Comparison of ENCODE assay signal across 9 mouse cellular contexts in the genomic region with DNA sequence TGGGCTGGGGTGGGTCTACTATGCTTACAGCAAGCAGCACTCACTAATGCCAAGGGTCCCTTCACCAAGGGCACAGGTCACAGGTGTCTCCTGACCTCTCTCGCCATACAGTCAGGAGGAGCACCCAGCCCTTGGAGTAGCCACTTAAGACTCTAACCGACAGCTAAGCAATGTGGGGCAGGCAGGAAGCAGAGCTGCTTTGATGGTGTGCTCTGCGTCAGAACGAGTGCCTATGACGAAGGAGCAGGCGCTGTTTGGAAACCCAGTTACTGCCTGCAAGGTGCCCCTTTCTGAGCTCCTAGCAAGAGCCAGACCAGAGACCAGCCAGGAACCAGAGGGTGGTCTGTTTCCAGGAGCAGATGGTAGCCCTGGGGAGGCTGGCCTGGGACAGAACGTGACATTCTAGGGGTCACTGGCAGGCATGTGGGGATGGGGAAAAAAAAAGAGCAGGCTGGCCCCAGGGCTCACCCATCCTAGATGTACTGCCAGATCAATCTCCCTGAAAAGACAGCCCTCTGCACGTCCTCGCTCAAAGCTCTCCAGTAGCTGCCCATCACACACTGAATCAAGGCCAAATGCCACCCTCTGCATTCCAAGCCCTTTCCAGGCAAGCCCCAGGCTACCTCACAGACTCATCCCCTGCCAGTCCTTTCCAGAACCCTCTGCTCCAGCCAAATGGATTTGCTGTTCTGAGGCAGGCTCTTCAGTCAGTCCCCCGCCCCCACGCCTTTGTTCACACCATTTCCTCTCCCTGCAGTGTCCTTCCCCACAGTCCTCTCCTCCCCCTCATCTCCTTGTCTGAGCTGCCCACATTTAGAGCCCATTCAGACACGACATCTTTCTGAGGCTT. TPM values are rescaled to one million over a fixed set of nuclear protein-coding genes. Genes with fewer than 3 reads are reported as not detected.
DNase-seq lines count a peak whose midpoint lies in the region; ATAC-seq lines count a peak whose summit lies in the region.
"Had no signal": no experiment of that assay in that cellular context is flagged by ENCODE, and none has a peak within 500 bp of the region (broad histone marks: within the 10 kb centered on the region; RNA-seq: fewer than 3 reads in every experiment).

No protein-coding gene starts in this region.

- no peaks in the 10 kb centered on the region for H3K9me3 ChIP-seq in heart, embryonic 13.5 days
- H3K9me3 ChIP-seq in heart, embryonic 12.5 days (replicated peaks), result no peaks in the 10 kb centered on the region
- H3K9me3 ChIP-seq in embryonic facial prominence, embryonic 13.5 days, result no peaks in the 10 kb centered on the region
- no peaks in the 10 kb centered on the region for H3K9me3 ChIP-seq in neural tube, embryonic 12.5 days

- ATAC-seq in heart, embryonic 13.5 days (ENCODE audit: extremely low read depth, insufficient number of reproducible peaks, low FRiP score, low TSS enrichment), result no peak
- no peak for ATAC-seq in heart, embryonic 12.5 days (ENCODE audit: insufficient number of reproducible peaks, low FRiP score)
- ATAC-seq in embryonic facial prominence, embryonic 13.5 days (ENCODE audit: insufficient number of reproducible peaks, insufficient read depth, low FRiP score, low TSS enrichment, low read depth), result no peak
- ATAC-seq in neural tube, embryonic 12.5 days (ENCODE audit: low FRiP score, low read depth), result no peak

- H3K9ac ChIP-seq in heart, embryonic 13.5 days, result peak overlapping the region; percentile 33; the same call in 1 of the 2 replicates
- no peak overlapping the region for H3K9ac ChIP-seq in heart, embryonic 12.5 days
- 0 out of 2 replicates have a peak overlapping the region, but pooled peaks have one; percentile 11 for H3K9ac ChIP-seq in embryonic facial prominence, embryonic 13.5 days
- no peak overlapping the region for H3K9ac ChIP-seq in neural tube, embryonic 12.5 days

- WGBS in heart, embryonic 13.5 days, result 52% methylated on average over 12 of the region's 12 CpGs
- 44% methylated on average over 12 of the region's 12 CpGs for WGBS in heart, embryonic 12.5 days
- 38% methylated on average over 12 of the region's 12 CpGs for WGBS in embryonic facial prominence, embryonic 13.5 days
- 30% methylated on average over 12 of the region's 12 CpGs for WGBS in neural tube, embryonic 12.5 days

- peak; percentile 83 for DNase-seq in T-cell, adult 2 months (ENCODE audit: low spot score)
- DNase-seq in induced T-regulatory cell, adult 2 months (ENCODE audit: low read depth), result peak; percentile 72
- peak; percentile 66 to 84 for DNase-seq in thymus, postnatal 36 days
- DNase-seq in spleen, postnatal 14 days (ENCODE audit: low spot score in 2 of 2), result no peak

- 0 out of 2 replicates have a peak overlapping the region, but pooled peaks have one; percentile 15 for H3K27ac ChIP-seq in heart, embryonic 13.5 days (replicated peaks)
- H3K27ac ChIP-seq in heart, embryonic 12.5 days (ENCODE audit: poor library complexity, severe bottlenecking), result no peak overlapping the region
- no peak overlapping the region for H3K27ac ChIP-seq in embryonic facial prominence, embryonic 13.5 days
- peak overlapping the region; percentile 57 for H3K27ac ChIP-seq in neural tube, embryonic 12.5 days
- H3K27ac ChIP-seq: macrophage had no signal

- H3K36me3 ChIP-seq in heart, embryonic 13.5 days, result peaks cover 77% of the 10 kb centered on the region
- peaks cover 67% of the 10 kb centered on the region for H3K36me3 ChIP-seq in heart, embryonic 12.5 days
- peaks cover 85% of the 10 kb centered on the region for H3K36me3 ChIP-seq in embryonic facial prominence, embryonic 13.5 days
- peaks cover 65% of the 10 kb centered on the region for H3K36me3 ChIP-seq in neural tube, embryonic 12.5 days

- no peak overlapping the region for H3K4me3 ChIP-seq in heart, embryonic 13.5 days
- no peak overlapping the region for H3K4me3 ChIP-seq in heart, embryonic 12.5 days
- no peak overlapping the region for H3K4me3 ChIP-seq in embryonic facial prominence, embryonic 13.5 days
- no peak overlapping the region for H3K4me3 ChIP-seq in neural tube, embryonic 12.5 days

- H3K27me3 ChIP-seq in heart, embryonic 13.5 days (replicated peaks), result 0 out of 2 replicates have a peak, but pooled peaks cover 5% of the 10 kb centered on the region
- 0 out of 2 replicates have a peak, but pooled peaks cover 4% of the 10 kb centered on the region for H3K27me3 ChIP-seq in heart, embryonic 12.5 days (replicated peaks)
- no peaks in the 10 kb centered on the region for H3K27me3 ChIP-seq in embryonic facial prominence, embryonic 13.5 days
- no peaks in the 10 kb centered on the region for H3K27me3 ChIP-seq in neural tube, embryonic 12.5 days (replicated peaks)

- H3K4me1 ChIP-seq in heart, embryonic 13.5 days, result peaks cover 32% of the 10 kb centered on the region
- H3K4me1 ChIP-seq in heart, embryonic 12.5 days (replicated peaks), result peaks cover 29% of the 10 kb centered on the region
- peaks cover 13% of the 10 kb centered on the region for H3K4me1 ChIP-seq in embryonic facial prominence, embryonic 13.5 days
- peaks cover 29% of the 10 kb centered on the region for H3K4me1 ChIP-seq in neural tube, embryonic 12.5 days

- H3K4me2 ChIP-seq in heart, embryonic 13.5 days, result no peak overlapping the region
- H3K4me2 ChIP-seq in heart, embryonic 12.5 days, result no peak overlapping the region
- no peak overlapping the region for H3K4me2 ChIP-seq in embryonic facial prominence, embryonic 13.5 days
- no peak overlapping the region for H3K4me2 ChIP-seq in neural tube, embryonic 12.5 days (replicated peaks)

RNA-seq across cellular contexts. Expression of a gene that starts 21.1 kb away (rescaled TPM):
- polyA plus RNA-seq in heart, embryonic 13.5 days (2015; fragmentation: Nextera tagmentation; extraction: Ambion mirVana), result 57.1 and 60.2 TPM in 2 replicates
- polyA plus RNA-seq in heart, embryonic 12.5 days (2016; fragmentation: Nextera tagmentation; extraction: Ambion mirVana), result 52.4 and 55.2 TPM in 2 replicates
- 84.4 and 89.9 TPM in 2 replicates for polyA plus RNA-seq in embryonic facial prominence, embryonic 13.5 days (2015; fragmentation: Nextera tagmentation; extraction: Ambion mirVana)
- polyA plus RNA-seq in neural tube, embryonic 12.5 days (2016; fragmentation: Nextera tagmentation; extraction: Ambion mirVana), result 82.0 and 84.2 TPM in 2 replicates

RNA-seq across cellular contexts. Expression of a gene that starts 35.8 kb away (rescaled TPM):
- polyA plus RNA-seq in heart, embryonic 13.5 days (2015; fragmentation: Nextera tagmentation; extraction: Ambion mirVana), result 0.32 and 0.78 TPM in 2 replicates
- polyA plus RNA-seq in heart, embryonic 12.5 days (2016; fragmentation: Nextera tagmentation; extraction: Ambion mirVana), result 0.41 and 0.47 TPM in 2 replicates
- 6.6 and 8.2 TPM in 2 replicates for polyA plus RNA-seq in embryonic facial prominence, embryonic 13.5 days (2015; fragmentation: Nextera tagmentation; extraction: Ambion mirVana)
- 0.66 and 0.73 TPM in 2 replicates for polyA plus RNA-seq in neural tube, embryonic 12.5 days (2016; fragmentation: Nextera tagmentation; extraction: Ambion mirVana)
- polyA plus RNA-seq: macrophage had no signal

RNA-seq across cellular contexts. Expression of a gene that starts 54.5 kb away (rescaled TPM):
- polyA plus RNA-seq in heart, embryonic 13.5 days (2015; fragmentation: Nextera tagmentation; extraction: Ambion mirVana), result 11.3 and 11.9 TPM in 2 replicates
- polyA plus RNA-seq in heart, embryonic 12.5 days (2016; fragmentation: Nextera tagmentation; extraction: Ambion mirVana), result 16.1 and 17.9 TPM in 2 replicates
- polyA plus RNA-seq in embryonic facial prominence, embryonic 13.5 days (2015; fragmentation: Nextera tagmentation; extraction: Ambion mirVana), result 13.9 and 14.3 TPM in 2 replicates
- polyA plus RNA-seq in neural tube, embryonic 12.5 days (2016; fragmentation: Nextera tagmentation; extraction: Ambion mirVana), result 22.3 and 28.3 TPM in 2 replicates

RNA-seq across cellular contexts. Expression of a gene that starts 58.1 kb away (rescaled TPM):
- 2.3 and 2.6 TPM in 2 replicates for polyA plus RNA-seq in heart, embryonic 13.5 days (2015; fragmentation: Nextera tagmentation; extraction: Ambion mirVana)
- polyA plus RNA-seq in heart, embryonic 12.5 days (2016; fragmentation: Nextera tagmentation; extraction: Ambion mirVana), result 2.3 and 3.2 TPM in 2 replicates
- 4.3 and 4.8 TPM in 2 replicates for polyA plus RNA-seq in embryonic facial prominence, embryonic 13.5 days (2015; fragmentation: Nextera tagmentation; extraction: Ambion mirVana)
- 2.1 and 3.2 TPM in 2 replicates for polyA plus RNA-seq in neural tube, embryonic 12.5 days (2016; fragmentation: Nextera tagmentation; extraction: Ambion mirVana)

Comparison
In these comparisons a context has a peak if more than half of its experiments do, and no peak if none do; other contexts are left out.
1. H3K27ac ChIP-seq: peak in heart, embryonic 13.5 days (single experiment) and neural tube, embryonic 12.5 days (single experiment); none in heart, embryonic 12.5 days (single experiment) and embryonic facial prominence, embryonic 13.5 days (single experiment).
2. H3K9ac ChIP-seq: peak in heart, embryonic 13.5 days (single experiment) and embryonic facial prominence, embryonic 13.5 days (single experiment); none in heart, embryonic 12.5 days (single experiment) and neural tube, embryonic 12.5 days (single experiment).
3. DNase-seq: peak in T-cell, adult 2 months (single experiment), induced T-regulatory cell, adult 2 months (single experiment) and thymus, postnatal 36 days (2 of 2); none in spleen, postnatal 14 days (0 of 2).